Comparison of ENCODE assay signal across 18 mouse cellular contexts in the genomic region with DNA sequence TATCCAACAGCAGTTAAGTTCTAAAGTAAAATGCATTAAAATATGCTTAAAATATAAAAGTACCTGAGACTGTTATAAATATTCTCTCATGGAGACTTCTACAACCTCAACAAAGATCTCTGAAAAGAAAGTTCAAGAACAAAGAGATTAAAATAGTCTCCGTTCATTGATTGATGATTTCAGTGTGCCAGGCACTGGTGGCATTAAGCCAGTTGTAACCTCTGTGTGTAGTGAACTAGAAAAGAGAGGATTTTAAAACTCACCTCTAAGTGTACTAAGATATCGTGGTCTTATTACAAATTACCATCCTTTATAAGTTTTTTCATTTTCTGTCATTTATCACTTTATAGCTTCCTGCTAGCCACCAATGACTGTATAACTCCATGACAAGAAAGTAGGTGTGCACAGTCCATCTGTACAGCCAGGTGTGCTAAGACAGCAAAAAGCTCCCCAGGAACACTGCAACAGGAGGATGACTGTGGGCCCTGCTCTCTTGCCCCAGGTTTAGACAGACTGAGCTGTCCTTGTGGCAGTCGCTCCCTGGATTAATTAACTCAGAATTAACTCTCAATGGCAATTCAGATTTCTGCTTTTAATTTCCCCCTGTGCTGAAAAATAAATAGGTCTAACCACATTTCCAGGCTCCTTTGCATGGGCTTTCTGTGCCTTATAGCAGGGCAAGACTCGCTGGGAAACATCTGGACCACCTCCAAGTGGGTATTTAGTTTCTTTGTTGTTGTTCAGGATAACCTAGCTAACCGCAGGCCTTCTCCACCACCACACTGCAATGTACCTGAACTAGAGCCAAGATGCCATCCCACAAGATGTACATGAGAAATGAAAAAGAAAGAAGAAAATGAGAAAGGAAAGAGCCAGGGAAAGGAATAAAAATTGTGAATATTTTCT.
DNase-seq lines count a peak whose midpoint lies in the region; ATAC-seq lines count a peak whose summit lies in the region.
"Had no signal": no experiment of that assay in that cellular context is flagged by ENCODE, and none has a peak within 500 bp of the region (broad histone marks: within the 10 kb centered on the region; RNA-seq: fewer than 3 reads in every experiment).

No protein-coding gene starts in this region.

- H3K27me3 ChIP-seq in limb, embryonic 12.5 days, result no peaks in the 10 kb centered on the region
- H3K27me3 ChIP-seq in midbrain, embryonic 10.5 days (ENCODE audit: low read depth, poor library complexity, severe bottlenecking), result no peaks in the 10 kb centered on the region
- no peaks in the 10 kb centered on the region for H3K27me3 ChIP-seq in kidney, embryonic 16.5 days (ENCODE audit: insufficient read depth, low read length)
- H3K27me3 ChIP-seq: hindbrain, embryonic 13.5 days; neural tube, embryonic 12.5 days had no signal

- ATAC-seq in common myeloid progenitor, adult 5-6 weeks (replicated peaks; ENCODE audit: low read depth, poor library complexity, severe bottlenecking), result peak; percentile 45; the same call in 1 of the 2 replicates
- ATAC-seq in limb, embryonic 12.5 days (ENCODE audit: insufficient number of reproducible peaks, insufficient read depth, low FRiP score, low TSS enrichment, low read depth), result no peak
- no peak for ATAC-seq in kidney, embryonic 16.5 days (ENCODE audit: low FRiP score, low TSS enrichment)
- ATAC-seq: CD4-positive, CD25-positive, alpha-beta regulatory T cell, adult 4 months; intestine, postnatal 0 days had no signal

- H3K9ac ChIP-seq in limb, embryonic 12.5 days (replicated peaks), result no peak overlapping the region
- H3K9ac ChIP-seq in kidney, embryonic 16.5 days (replicated peaks; ENCODE audit: low read length), result no peak overlapping the region
- H3K9ac ChIP-seq: hindbrain, embryonic 13.5 days; neural tube, embryonic 12.5 days had no signal

- peaks cover 12% of the 10 kb centered on the region for H3K4me1 ChIP-seq in limb, embryonic 12.5 days (replicated peaks)
- peaks cover 3% of the 10 kb centered on the region; the same call in 1 of the 2 replicates for H3K4me1 ChIP-seq in midbrain, embryonic 10.5 days
- H3K4me1 ChIP-seq in kidney, embryonic 16.5 days (ENCODE audit: insufficient read depth, low read length), result no peaks in the 10 kb centered on the region
- H3K4me1 ChIP-seq: hindbrain, embryonic 13.5 days; neural tube, embryonic 12.5 days had no signal

- peak overlapping the region; percentile 80 for H3K27ac ChIP-seq in limb, embryonic 12.5 days
- H3K27ac ChIP-seq in midbrain, embryonic 10.5 days (replicated peaks), result no peak overlapping the region
- H3K27ac ChIP-seq in kidney, embryonic 16.5 days (ENCODE audit: low read length), result no peak overlapping the region
- H3K27ac ChIP-seq: hindbrain, embryonic 13.5 days; macrophage; neural tube, embryonic 12.5 days had no signal

- DNase-seq in 3T3-L1 (ENCODE audit: low read depth, low spot score) (peak; percentile 65), NIH3T3 (ENCODE audit: low read depth) (peak; percentile 68)
- no peak for DNase-seq in midbrain, embryonic 10.5 days (ENCODE audit: low spot score)
- no peak for DNase-seq in heart, adult 18-20 months
- DNase-seq: cerebellum, adult 9-11 months; heart, postnatal 10 days; kidney, postnatal 36 days; left cerebral cortex, postnatal 4 days; lung, adult 18-20 months; right cerebral cortex, postnatal 14 days had no signal

- H3K4me3 ChIP-seq in limb, embryonic 12.5 days (replicated peaks), result no peak overlapping the region
- H3K4me3 ChIP-seq in midbrain, embryonic 10.5 days, result no peak overlapping the region
- H3K4me3 ChIP-seq in kidney, embryonic 16.5 days (ENCODE audit: low read length), result no peak overlapping the region
- H3K4me3 ChIP-seq: hindbrain, embryonic 13.5 days; neural tube, embryonic 12.5 days had no signal

- 40% methylated on average over 5 of the region's 5 CpGs for WGBS in limb, embryonic 12.5 days
- WGBS in midbrain, embryonic 10.5 days, result 74% methylated on average over 5 of the region's 5 CpGs
- 70% methylated on average over 5 of the region's 5 CpGs for WGBS in kidney, embryonic 16.5 days

- H3K4me2 ChIP-seq in limb, embryonic 12.5 days, result 0 out of 2 replicates have a peak overlapping the region, but pooled peaks have one; percentile 7
- H3K4me2 ChIP-seq in kidney, embryonic 16.5 days (replicated peaks; ENCODE audit: low read depth, low read length), result no peak overlapping the region
- H3K4me2 ChIP-seq: hindbrain, embryonic 13.5 days; neural tube, embryonic 12.5 days had no signal

- peaks cover 3% of the 10 kb centered on the region; the same call in 1 of the 2 replicates for H3K9me3 ChIP-seq in limb, embryonic 12.5 days
- H3K9me3 ChIP-seq in midbrain, embryonic 10.5 days (replicated peaks), result no peaks in the 10 kb centered on the region
- H3K9me3 ChIP-seq in kidney, embryonic 16.5 days (ENCODE audit: low read length), result no peaks in the 10 kb centered on the region
- H3K9me3 ChIP-seq: hindbrain, embryonic 13.5 days; neural tube, embryonic 12.5 days had no signal

- H3K36me3 ChIP-seq in limb, embryonic 12.5 days, result no peaks in the 10 kb centered on the region
- no peaks in the 10 kb centered on the region for H3K36me3 ChIP-seq in midbrain, embryonic 10.5 days
- no peaks in the 10 kb centered on the region for H3K36me3 ChIP-seq in kidney, embryonic 16.5 days (ENCODE audit: insufficient read depth, low read length)
- H3K36me3 ChIP-seq: hindbrain, embryonic 13.5 days; neural tube, embryonic 12.5 days had no signal

Comparison
In these comparisons a context has a peak if more than half of its experiments do, and no peak if none do; other contexts are left out.
1. DNase-seq: peak in 3T3-L1 (single experiment) and NIH3T3 (single experiment); none in midbrain, embryonic 10.5 days (single experiment) and heart, adult 18-20 months (0 of 2).